Mouse (Mus musculus): Measurements from ENCODE around the gene St6galnac3. TPM values are rescaled to one million over a fixed set of nuclear protein-coding genes. Genes with fewer than 3 reads are reported as not detected.

The St6galnac3 gene
- total and polyA plus RNA-seq, 3 experiments: 0.08 to 1.1 (median 0.38) TPM

GRCm38 (mm10) chr3:153433010-153433409 lies 292.0 kb downstream of the St6galnac3 start:
- Histone ChIP-seq H3K36me3 (replicated peaks in 1 of 2; ENCODE audit: control insufficient read depth in 1 of 2, insufficient read depth in 1 of 2, low read length in 1 of 2) (no peaks in the 10 kb centered on the region), H3K27me3 (replicated peaks) (no peaks in the 10 kb centered on the region), H3K9me3 (replicated peaks; ENCODE audit: low read length) (no peaks in the 10 kb centered on the region), H3K4me3 (replicated peaks in 1 of 3; ENCODE audit: low read depth in 2 of 3, low read length in 2 of 3, poor library complexity in 1 of 3) (no peak overlapping the region), H3K9ac (ENCODE audit: insufficient read depth, low read depth) (no peak overlapping the region), H3K4me2 (ENCODE audit: insufficient read depth, low read depth, poor library complexity, severe bottlenecking) (no peak overlapping the region), H3K4me1 (ENCODE audit: control insufficient read depth in 1 of 2, insufficient read depth in 2 of 2) (no peaks in the 10 kb centered on the region; a peak in 1 of 4 replicates), H3K27ac (ENCODE audit: insufficient read depth, low read depth) (no peak overlapping the region), H3K79me2 (replicated peaks; ENCODE audit: control insufficient read depth, extremely low read depth, insufficient read depth, poor library complexity, severe bottlenecking) (no peaks in the 10 kb centered on the region)
- dilution Hi-C loops (cut with MboI; ENCODE audit: extremely low pct_ligation_motif_present, extremely low pct_unique_long_range_greater_than_20kb, low sequenced_read_pairs): no loop called here
- in situ Hi-C loops (cut with MboI; ENCODE audit: low pct_ligation_motif_present, low pct_unique_long_range_greater_than_20kb, low sequenced_read_pairs): no loop called here
- no peak for DNase-seq (ENCODE audit: extremely low read depth)
- no peak for TF ChIP-seq PAX5 (IDR thresholded peaks at IDR 0.05; ENCODE audit: low read length)
- TF ChIP-seq GABPA (IDR thresholded peaks at IDR 0.05; ENCODE audit: insufficient replicate concordance, low read depth, low read length): no peak
- no peak for TF ChIP-seq CHD1 (IDR thresholded peaks at IDR 0.05; ENCODE audit: low read depth, low read length)
- no peak for TF ChIP-seq ZMIZ1 (IDR thresholded peaks at IDR 0.05; ENCODE audit: low read depth, low read length)
- TF ChIP-seq RCOR1 (conservative IDR thresholded peaks at IDR 0.05; ENCODE audit: low read depth, low read length): no peak
- TF ChIP-seq HCFC1 (IDR thresholded peaks at IDR 0.05; ENCODE audit: low read depth, low read length): no peak
- TF ChIP-seq ZNF384 (IDR thresholded peaks at IDR 0.05; ENCODE audit: low read depth, low read length): no peak
- no peak for TF ChIP-seq SMC3 (IDR thresholded peaks at IDR 0.05; ENCODE audit: low read depth, low read length)
- no peak for TF ChIP-seq USF1 (IDR thresholded peaks at IDR 0.05; ENCODE audit: low read depth, low read length)
- no peak for TF ChIP-seq EP300 (IDR thresholded peaks at IDR 0.05; ENCODE audit: low read length)
- no peak for TF ChIP-seq TCF12 (IDR thresholded peaks at IDR 0.05; ENCODE audit: low read depth, low read length)
- no peak for TF ChIP-seq NELFE (IDR thresholded peaks at IDR 0.05; ENCODE audit: low read depth, low read length)
- TF ChIP-seq ETS1 (conservative IDR thresholded peaks at IDR 0.05; ENCODE audit: low read depth, low read length): no peak
- no peak for TF ChIP-seq MAZ (IDR thresholded peaks at IDR 0.05; ENCODE audit: low read depth, low read length)
- TF ChIP-seq BHLHE40 (IDR thresholded peaks at IDR 0.05; ENCODE audit: low read depth, low read length): no peak
- TF ChIP-seq MAFK (IDR thresholded peaks at IDR 0.05; ENCODE audit: insufficient replicate concordance, low read length): no peak

- Histone ChIP-seq H3K4me3 (replicated peaks in 1 of 3; ENCODE audit: low read depth in 2 of 3, low read length in 2 of 3, poor library complexity in 1 of 3) (no peak overlapping the region), H3K79me2 (replicated peaks; ENCODE audit: control insufficient read depth, extremely low read depth, insufficient read depth, poor library complexity, severe bottlenecking) (no peaks in the 10 kb centered on the region), H3K9ac (ENCODE audit: insufficient read depth, low read depth) (no peak overlapping the region), H3K36me3 (replicated peaks in 1 of 2; ENCODE audit: control insufficient read depth in 1 of 2, insufficient read depth in 1 of 2, low read length in 1 of 2) (no peaks in the 10 kb centered on the region), H3K27ac (ENCODE audit: insufficient read depth, low read depth) (no peak overlapping the region), H3K4me1 (ENCODE audit: control insufficient read depth in 1 of 2, insufficient read depth in 2 of 2) (no peaks in the 10 kb centered on the region), H3K4me2 (ENCODE audit: insufficient read depth, low read depth, poor library complexity, severe bottlenecking) (no peak overlapping the region), H3K9me3 (replicated peaks; ENCODE audit: low read length) (no peaks in the 10 kb centered on the region), H3K27me3 (replicated peaks) (no peaks in the 10 kb centered on the region)
- in situ Hi-C loops (cut with MboI; ENCODE audit: low pct_ligation_motif_present, low pct_unique_long_range_greater_than_20kb, low sequenced_read_pairs): no loop called here
- TF ChIP-seq UBTF (IDR thresholded peaks at IDR 0.05; ENCODE audit: low read depth, low read length) (no peak), CHD2 (IDR thresholded peaks at IDR 0.05; ENCODE audit: low read length) (no peak), NRF1 (IDR thresholded peaks at IDR 0.05; ENCODE audit: low read depth, low read length) (no peak)
- no peak for DNase-seq (ENCODE audit: extremely low read depth)
- dilution Hi-C loops (cut with MboI; ENCODE audit: extremely low pct_ligation_motif_present, extremely low pct_unique_long_range_greater_than_20kb, low sequenced_read_pairs): no loop called here
Observed at GRCm38 (mm10) chr3:153432053-153432816, 292.7 kb downstream of the St6galnac3 start.

Measured in CH12.LX (cell line).